Mouse (Mus musculus): ENCODE measurements at regions not wholly inside any gene's neighbourhood (a gene's known extent, or its start where the extent isn't known, plus 50 kb on each side); places are given as distances from the start of the nearest gene placed in this dataset.
A peak's percentile ranks its signal among the peaks of the same experiment; 100 is the strongest.

DNA sequence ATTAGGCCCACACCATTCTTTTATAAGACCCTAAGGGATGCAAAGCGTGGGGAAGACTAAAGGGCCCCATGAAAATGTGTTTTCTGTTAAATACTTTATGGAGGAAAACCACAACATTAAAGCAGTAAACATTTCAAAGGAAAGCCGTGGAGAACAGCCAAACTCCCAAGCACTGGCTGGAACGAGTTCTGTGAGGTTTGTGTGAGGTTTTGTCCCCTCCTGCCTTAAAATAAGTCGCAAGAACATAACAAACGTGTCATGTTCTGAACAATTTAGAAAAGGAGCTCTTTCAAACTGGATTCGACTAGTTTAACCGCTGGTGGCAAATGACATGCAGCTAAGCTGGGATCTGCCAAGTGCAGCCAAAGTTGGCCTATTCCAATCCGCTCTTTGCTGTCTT is 109.4 kb downstream of the Nhlrc3 start:
- Histone ChIP-seq H3K27ac (ENCODE audit: insufficient read depth, low read length) (no peak overlapping the region), H3K4me3 (replicated peaks; ENCODE audit: insufficient read depth, low read depth, low read length) (no peak overlapping the region), H3K4me1 (ENCODE audit: control insufficient read depth, insufficient read depth, low read length) (no peaks in the 10 kb centered on the region), H3K27me3 (ENCODE audit: control insufficient read depth, insufficient read depth, low read length) (no peaks in the 10 kb centered on the region)
- TF ChIP-seq POLR2A (IDR thresholded peaks at IDR 0.05; ENCODE audit: borderline replicate concordance, insufficient read depth, low read length): no peak
- no peak for TF ChIP-seq CTCF (IDR thresholded peaks at IDR 0.05; ENCODE audit: borderline replicate concordance, insufficient read depth, low read depth, low read length)
- no peak for DNase-seq
- WGBS: 54% methylated on average over 8 of the region's 8 CpGs

DNA sequence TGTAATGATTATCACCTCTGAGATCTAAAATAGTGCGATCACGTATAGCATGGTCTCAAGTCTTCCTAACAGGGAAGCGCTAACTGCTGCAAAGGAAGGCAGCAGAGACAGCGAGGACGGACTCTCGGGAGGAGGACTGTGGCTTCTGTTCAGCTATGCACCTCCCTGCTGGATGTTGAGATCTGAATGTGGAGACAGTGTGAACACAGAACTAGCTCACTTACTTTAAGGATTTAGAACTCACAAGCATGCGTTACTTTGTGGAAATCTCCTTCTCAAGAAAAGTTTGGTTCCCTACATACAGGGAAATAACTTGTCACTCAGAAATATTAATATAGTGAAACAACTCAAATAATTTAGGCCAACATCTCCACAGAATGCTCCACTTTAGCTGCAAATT is 109.8 kb downstream of the Nhlrc3 start:
- Histone ChIP-seq H3K4me3 (replicated peaks; ENCODE audit: insufficient read depth, low read depth, low read length) (no peak overlapping the region), H3K27ac (ENCODE audit: insufficient read depth, low read length) (no peak overlapping the region), H3K4me1 (ENCODE audit: control insufficient read depth, insufficient read depth, low read length) (no peaks in the 10 kb centered on the region), H3K27me3 (ENCODE audit: control insufficient read depth, insufficient read depth, low read length) (no peaks in the 10 kb centered on the region)
- no peak for DNase-seq
- no peak for TF ChIP-seq POLR2A (IDR thresholded peaks at IDR 0.05; ENCODE audit: borderline replicate concordance, insufficient read depth, low read length)
- TF ChIP-seq CTCF (IDR thresholded peaks at IDR 0.05; ENCODE audit: borderline replicate concordance, insufficient read depth, low read depth, low read length): no peak
- 76% methylated on average over 7 of the region's 7 CpGs for WGBS

DNA sequence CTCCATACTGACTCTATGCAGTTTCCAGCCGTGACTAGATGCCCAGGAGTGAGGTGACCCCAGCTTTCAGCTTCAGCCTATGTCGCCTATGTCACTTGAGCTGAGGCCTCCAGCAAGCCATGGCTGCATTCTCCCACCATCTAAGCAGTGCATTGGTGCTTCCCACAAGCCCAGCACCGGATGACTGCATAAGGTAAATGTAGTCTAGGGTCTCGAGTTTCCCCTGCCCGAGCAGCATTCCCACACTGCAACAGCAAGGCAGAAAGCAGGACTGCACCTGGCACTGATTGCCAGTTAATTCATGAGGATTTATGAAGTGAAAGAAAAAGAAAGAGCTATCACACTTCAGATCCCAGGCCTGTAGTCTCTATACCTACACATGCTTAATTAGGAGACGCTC is 119.5 kb downstream of the Nhlrc3 start:
- 88% methylated on average over 6 of the region's 6 CpGs for WGBS
- H3K27ac ChIP-seq (ENCODE audit: insufficient read depth, low read length): no peak overlapping the region
- TF ChIP-seq POLR2A (IDR thresholded peaks at IDR 0.05; ENCODE audit: borderline replicate concordance, insufficient read depth, low read length): no peak
- no peak for TF ChIP-seq CTCF (IDR thresholded peaks at IDR 0.05; ENCODE audit: borderline replicate concordance, insufficient read depth, low read depth, low read length)
- H3K27me3 ChIP-seq (ENCODE audit: control insufficient read depth, insufficient read depth, low read length): no peaks in the 10 kb centered on the region
- H3K4me1 ChIP-seq (ENCODE audit: control insufficient read depth, insufficient read depth, low read length): no peaks in the 10 kb centered on the region
- no peak overlapping the region for H3K4me3 ChIP-seq (replicated peaks; ENCODE audit: insufficient read depth, low read depth, low read length)
- DNase-seq: no peak

DNA sequence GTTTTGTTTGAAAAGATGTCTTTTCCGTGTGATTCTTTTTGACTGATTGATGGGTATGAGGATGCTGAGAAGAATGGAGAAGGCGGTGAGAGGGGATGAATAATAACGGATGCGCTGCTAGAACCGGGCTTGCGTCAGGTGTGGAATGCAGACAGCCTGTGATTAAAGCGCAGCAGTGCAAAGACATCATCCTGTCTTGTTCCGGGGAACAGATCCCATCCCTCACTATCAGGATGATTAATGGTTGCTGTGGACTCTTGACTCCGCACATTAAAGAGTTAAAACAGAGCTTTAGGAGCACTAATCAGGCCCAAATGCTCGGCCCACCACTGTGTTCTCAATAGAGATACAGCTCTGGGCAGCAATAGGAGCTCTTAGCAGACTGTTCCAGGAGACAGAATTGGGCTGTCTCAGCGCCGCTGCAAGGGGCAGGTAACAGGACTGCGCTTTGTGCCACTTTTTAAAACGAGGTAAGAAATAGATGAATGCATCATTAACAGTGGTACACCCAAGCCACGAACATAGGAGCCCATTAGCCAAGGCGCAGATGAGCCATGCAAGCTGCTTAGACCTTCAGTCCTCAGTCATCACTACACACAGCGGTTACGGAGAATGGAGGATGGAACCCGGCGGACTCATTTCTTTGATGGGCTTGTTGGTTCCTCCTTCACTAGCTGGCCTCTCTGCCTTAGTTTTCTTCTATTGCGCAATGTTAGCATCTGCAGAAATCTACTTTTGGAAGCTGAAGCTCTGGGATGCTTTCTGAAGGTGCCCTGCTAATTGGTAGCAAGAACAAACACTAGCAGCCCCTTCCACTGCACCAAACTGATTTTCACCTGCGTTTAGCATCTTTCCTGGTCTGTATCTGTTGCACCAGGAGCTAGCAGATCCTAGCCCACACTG is 121.6 kb downstream of the Nhlrc3 start:
- Histone ChIP-seq H3K4me3 (replicated peaks; ENCODE audit: insufficient read depth, low read depth, low read length) (no peak overlapping the region), H3K27ac (ENCODE audit: insufficient read depth, low read length) (no peak overlapping the region), H3K4me1 (ENCODE audit: control insufficient read depth, insufficient read depth, low read length) (no peaks in the 10 kb centered on the region), H3K27me3 (ENCODE audit: control insufficient read depth, insufficient read depth, low read length) (no peaks in the 10 kb centered on the region)
- DNase-seq: no peak
- 88% methylated on average over 22 of the region's 22 CpGs for WGBS
- TF ChIP-seq CTCF (IDR thresholded peaks at IDR 0.05; ENCODE audit: borderline replicate concordance, insufficient read depth, low read depth, low read length) (no peak), POLR2A (IDR thresholded peaks at IDR 0.05; ENCODE audit: borderline replicate concordance, insufficient read depth, low read length) (no peak)

DNA sequence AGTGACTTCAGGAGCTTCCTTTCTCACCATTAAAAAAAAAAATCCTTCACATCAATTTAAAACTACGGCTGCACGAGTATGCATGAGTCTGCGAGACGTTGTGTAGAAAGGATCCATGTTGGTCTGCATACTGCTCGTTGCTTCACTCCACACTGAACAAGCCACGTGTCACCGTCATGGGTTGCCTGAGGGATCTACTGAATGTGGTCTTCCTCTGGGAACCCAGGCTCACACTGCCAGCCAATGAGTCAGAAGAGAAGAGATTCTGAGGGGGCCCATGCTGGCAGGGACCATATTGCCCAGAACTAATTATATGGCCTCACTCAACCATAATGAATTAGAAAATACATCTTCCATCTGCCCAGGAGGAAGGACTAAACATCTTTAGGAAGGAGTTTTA is 124.6 kb downstream of the Nhlrc3 start:
- H3K27ac ChIP-seq (ENCODE audit: insufficient read depth, low read length): no peak overlapping the region
- no peak for DNase-seq
- 78% methylated on average over 7 of the region's 7 CpGs for WGBS
- H3K4me3 ChIP-seq (replicated peaks; ENCODE audit: insufficient read depth, low read depth, low read length): no peak overlapping the region
- H3K4me1 ChIP-seq (ENCODE audit: control insufficient read depth, insufficient read depth, low read length): no peaks in the 10 kb centered on the region
- H3K27me3 ChIP-seq (ENCODE audit: control insufficient read depth, insufficient read depth, low read length): no peaks in the 10 kb centered on the region
- no peak for TF ChIP-seq POLR2A (IDR thresholded peaks at IDR 0.05; ENCODE audit: borderline replicate concordance, insufficient read depth, low read length)
- TF ChIP-seq CTCF (IDR thresholded peaks at IDR 0.05; ENCODE audit: borderline replicate concordance, insufficient read depth, low read depth, low read length): no peak

DNA sequence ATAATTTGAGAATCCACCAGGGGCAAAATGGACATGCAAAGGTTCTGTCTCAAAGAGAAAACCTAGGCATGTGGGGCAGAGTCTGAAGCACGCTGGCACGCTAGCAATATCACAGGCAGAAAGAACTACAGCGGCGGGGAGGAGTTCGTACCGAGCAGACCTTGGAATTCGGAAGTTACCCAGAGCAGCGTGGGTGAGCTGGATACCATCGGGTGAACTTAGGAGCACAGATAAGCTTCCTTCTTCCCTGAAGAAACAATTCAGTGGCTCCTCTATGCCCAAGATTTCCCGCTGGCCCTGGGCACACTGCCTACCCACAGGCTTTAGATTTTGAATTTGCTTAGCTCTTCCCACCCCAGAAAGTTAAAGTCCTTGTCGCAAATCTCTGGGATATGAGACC is 129.1 kb downstream of the Nhlrc3 start:
- peak; percentile 51 to 58 for DNase-seq
- H3K4me3 ChIP-seq (replicated peaks; ENCODE audit: insufficient read depth, low read depth, low read length): peak overlapping the region; percentile 35

DNA sequence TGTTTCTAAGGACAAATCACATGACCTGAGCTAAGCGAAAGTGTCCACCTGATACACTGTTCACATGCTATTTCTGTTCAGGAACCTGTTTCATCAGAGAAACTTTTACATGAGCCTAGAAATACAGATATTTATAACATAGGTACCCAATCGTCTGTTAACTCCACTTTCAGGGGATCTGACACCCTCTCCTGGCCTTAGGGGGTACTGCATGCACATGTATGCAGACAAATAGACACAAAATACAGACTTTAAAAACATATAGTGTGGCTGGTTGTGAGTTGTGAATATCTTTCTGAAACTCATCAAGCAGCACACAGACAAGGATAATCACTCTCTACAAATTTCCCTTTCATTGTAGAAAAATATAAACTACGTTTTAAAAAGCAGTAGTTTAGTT is 133.6 kb downstream of the Nhlrc3 start:
- no peaks in the 10 kb centered on the region for H3K27me3 ChIP-seq (ENCODE audit: control insufficient read depth, insufficient read depth, low read length)
- no peak for DNase-seq
- H3K27ac ChIP-seq (ENCODE audit: insufficient read depth, low read length): no peak overlapping the region
- WGBS: 67% methylated on average over 3 of the region's 3 CpGs
- TF ChIP-seq POLR2A (IDR thresholded peaks at IDR 0.05; ENCODE audit: borderline replicate concordance, insufficient read depth, low read length): no peak
- peak; percentile 26; the same call in 1 of the 2 replicates for TF ChIP-seq CTCF (IDR thresholded peaks at IDR 0.05; ENCODE audit: borderline replicate concordance, insufficient read depth, low read depth, low read length)
- no peaks in the 10 kb centered on the region for H3K4me1 ChIP-seq (ENCODE audit: control insufficient read depth, insufficient read depth, low read length)
- H3K4me3 ChIP-seq (replicated peaks; ENCODE audit: insufficient read depth, low read depth, low read length): no peak overlapping the region

More for the DNA sequence above, 129.1 kb downstream of the Nhlrc3 start:
- 9% methylated on average over 11 of the region's 11 CpGs for whole genome bisulfite sequencing
- no peaks in the 10 kb centered on the region for H3K27me3 ChIP-seq (ENCODE audit: control insufficient read depth, insufficient read depth, low read length)
- no peaks in the 10 kb centered on the region for H3K4me1 ChIP-seq (ENCODE audit: control insufficient read depth, insufficient read depth, low read length)
- TF ChIP-seq POLR2A (IDR thresholded peaks at IDR 0.05; ENCODE audit: borderline replicate concordance, insufficient read depth, low read length) (no peak), CTCF (IDR thresholded peaks at IDR 0.05; ENCODE audit: borderline replicate concordance, insufficient read depth, low read depth, low read length) (no peak)
- H3K27ac ChIP-seq (ENCODE audit: insufficient read depth, low read length): no peak overlapping the region; the same call in 1 of the 2 replicates

DNA sequence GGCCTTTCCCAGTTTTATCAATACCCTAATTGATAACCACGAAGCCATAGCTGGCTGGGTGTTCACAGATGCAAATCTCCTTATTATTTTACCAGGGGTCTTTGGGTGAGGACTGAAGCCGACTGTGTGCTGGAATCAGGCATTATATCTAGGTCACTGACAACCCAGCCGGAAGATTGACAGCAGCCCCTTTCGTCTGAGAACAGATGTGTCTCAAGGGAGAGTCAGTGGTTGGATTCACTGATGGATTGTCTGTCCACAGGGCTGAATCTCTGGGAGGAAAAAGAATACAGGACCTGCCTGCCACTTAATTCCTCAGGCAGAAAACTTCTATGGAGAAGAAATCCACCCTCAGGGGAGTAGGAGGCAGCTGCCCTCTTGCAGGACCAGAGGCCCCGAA is 135.7 kb downstream of the Nhlrc3 start:
- Histone ChIP-seq H3K27ac (ENCODE audit: insufficient read depth, low read length) (no peak overlapping the region), H3K27me3 (ENCODE audit: control insufficient read depth, insufficient read depth, low read length) (no peaks in the 10 kb centered on the region), H3K4me3 (replicated peaks; ENCODE audit: insufficient read depth, low read depth, low read length) (no peak overlapping the region), H3K4me1 (ENCODE audit: control insufficient read depth, insufficient read depth, low read length) (no peaks in the 10 kb centered on the region)
- TF ChIP-seq CTCF (IDR thresholded peaks at IDR 0.05; ENCODE audit: borderline replicate concordance, insufficient read depth, low read depth, low read length) (no peak), POLR2A (IDR thresholded peaks at IDR 0.05; ENCODE audit: borderline replicate concordance, insufficient read depth, low read length) (no peak)
- no peak for DNase-seq
- WGBS: 70% methylated on average over 5 of the region's 5 CpGs
